Mouse (Mus musculus): ENCODE measurements around the gene Grhpr. TPM values are rescaled to one million over a fixed set of nuclear protein-coding genes. Genes with fewer than 3 reads are reported as not detected.

Grhpr gene
- polyA plus RNA-seq, 1 experiment from 2014 or later, result 33.5 TPM

GRCm38 (mm10) chr4:45000001-45000400 is 18.8 kb downstream of the Grhpr start:
- WGBS, result 85% methylated on average over 6 of the region's 6 CpGs
- H3K27me3 ChIP-seq (replicated peaks; ENCODE audit: control insufficient read depth, insufficient read depth, low read length), result no peaks in the 10 kb centered on the region
- H3K9me3 ChIP-seq (ENCODE audit: control insufficient read depth, low read length), result no peaks in the 10 kb centered on the region
- no peak overlapping the region for H3K9ac ChIP-seq (ENCODE audit: low read depth, low read length)
- H3K4me2 ChIP-seq (ENCODE audit: low read length), result no peak overlapping the region
- H3K4me3 ChIP-seq (ENCODE audit: low read length), result no peak overlapping the region
- no peaks in the 10 kb centered on the region for H3K4me1 ChIP-seq (ENCODE audit: control insufficient read depth, insufficient read depth, low read depth, low read length)
- no peak for ATAC-seq
- H3K27ac ChIP-seq (ENCODE audit: low read depth, low read length), result no peak overlapping the region
- no peaks in the 10 kb centered on the region for H3K36me3 ChIP-seq (ENCODE audit: control insufficient read depth, insufficient read depth, low read length)

DNA sequence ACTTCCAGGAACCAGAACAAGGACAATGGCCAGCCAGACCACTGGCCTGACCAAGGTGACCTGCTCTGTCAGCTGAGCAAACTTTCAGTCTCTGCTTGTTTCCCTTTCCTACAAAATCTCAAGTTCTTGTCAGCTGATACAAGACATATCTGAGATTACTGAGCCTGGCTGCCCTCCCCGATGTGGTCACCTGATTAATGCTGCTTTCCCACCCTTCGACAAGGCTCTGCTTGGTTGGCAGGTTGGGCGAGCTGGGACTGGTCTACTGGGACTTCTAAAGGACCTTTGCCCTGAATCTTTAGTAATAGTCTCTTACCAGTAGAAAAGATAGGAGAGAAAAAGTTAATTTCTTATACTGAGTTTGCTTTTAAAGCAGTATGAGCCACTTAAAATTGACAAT is 24.3 kb downstream of the Grhpr start:
- no peak overlapping the region for H3K27ac ChIP-seq (ENCODE audit: low read depth, low read length)
- no peaks in the 10 kb centered on the region for H3K27me3 ChIP-seq (replicated peaks; ENCODE audit: control insufficient read depth, insufficient read depth, low read length)
- 76% methylated on average over 3 of the region's 3 CpGs for WGBS
- H3K4me3 ChIP-seq (ENCODE audit: low read length), result no peak overlapping the region
- H3K36me3 ChIP-seq (ENCODE audit: control insufficient read depth, insufficient read depth, low read length), result no peaks in the 10 kb centered on the region
- no peak overlapping the region for H3K9ac ChIP-seq (ENCODE audit: low read depth, low read length)
- no peak overlapping the region for H3K4me2 ChIP-seq (ENCODE audit: low read length)
- no peaks in the 10 kb centered on the region for H3K9me3 ChIP-seq (ENCODE audit: control insufficient read depth, low read length)
- ATAC-seq, result no peak
- peaks cover 10% of the 10 kb centered on the region for H3K4me1 ChIP-seq (ENCODE audit: control insufficient read depth, insufficient read depth, low read depth, low read length)

DNA sequence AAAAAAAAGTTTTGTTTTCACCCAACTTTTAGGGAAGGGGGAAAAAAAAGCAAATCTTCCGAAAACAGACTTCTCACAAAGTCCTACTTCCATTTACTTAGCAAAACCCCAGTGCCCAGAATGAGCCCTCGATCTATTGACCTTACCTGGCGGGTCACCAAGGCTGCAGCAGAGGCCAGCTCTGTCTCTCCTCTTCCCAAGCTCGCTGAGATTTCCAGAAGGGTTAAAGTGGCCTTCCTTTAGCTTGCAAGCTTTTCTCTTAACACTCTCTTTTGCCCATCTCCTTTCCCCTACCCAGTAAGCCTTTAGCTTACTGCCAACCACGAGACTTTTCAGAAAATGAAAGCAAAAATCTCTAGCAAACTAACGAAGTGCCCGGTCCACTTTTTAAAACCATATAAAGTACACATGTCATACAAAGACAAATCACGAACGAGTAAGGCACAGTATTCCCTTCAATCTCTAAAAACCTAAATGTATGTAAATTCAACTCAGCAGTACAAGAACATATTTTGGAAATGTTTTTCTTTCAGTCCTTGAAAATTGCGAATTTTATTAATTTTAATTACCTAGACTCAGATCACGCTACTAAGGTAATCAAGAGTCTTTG is 29.7 kb downstream of the Grhpr start:
- H3K4me1 ChIP-seq (ENCODE audit: control insufficient read depth, insufficient read depth, low read depth, low read length), result peaks cover 23% of the 10 kb centered on the region
- H3K27me3 ChIP-seq (replicated peaks; ENCODE audit: control insufficient read depth, insufficient read depth, low read length), result no peaks in the 10 kb centered on the region
- H3K4me2 ChIP-seq (ENCODE audit: low read length), result peak overlapping the region; percentile 85
- H3K36me3 ChIP-seq (ENCODE audit: control insufficient read depth, insufficient read depth, low read length), result no peaks in the 10 kb centered on the region
- ATAC-seq, result no peak
- peak overlapping the region; percentile 92; the same call in 1 of the 2 replicates for H3K27ac ChIP-seq (ENCODE audit: low read depth, low read length)
- no peaks in the 10 kb centered on the region for H3K9me3 ChIP-seq (ENCODE audit: control insufficient read depth, low read length)
- 11% methylated on average over 11 of the region's 11 CpGs for WGBS
- H3K9ac ChIP-seq (ENCODE audit: low read depth, low read length), result peak overlapping the region; percentile 87
- peak overlapping the region; percentile 88 for H3K4me3 ChIP-seq (ENCODE audit: low read length)

- H3K4me2 ChIP-seq (ENCODE audit: low read length), result peak overlapping the region; percentile 85
- WGBS, result under 1% methylated on average over 30 of the region's 31 CpGs
- H3K4me1 ChIP-seq (ENCODE audit: control insufficient read depth, insufficient read depth, low read depth, low read length), result peaks cover 23% of the 10 kb centered on the region
- H3K27ac ChIP-seq (ENCODE audit: low read depth, low read length), result peak overlapping the region; percentile 92
- no peaks in the 10 kb centered on the region for H3K36me3 ChIP-seq (ENCODE audit: control insufficient read depth, insufficient read depth, low read length)
- peak; percentile 70 for ATAC-seq
- peak overlapping the region; percentile 88 for H3K4me3 ChIP-seq (ENCODE audit: low read length)
- no peaks in the 10 kb centered on the region for H3K27me3 ChIP-seq (replicated peaks; ENCODE audit: control insufficient read depth, insufficient read depth, low read length)
- peak overlapping the region; percentile 87 for H3K9ac ChIP-seq (ENCODE audit: low read depth, low read length)
- H3K9me3 ChIP-seq (ENCODE audit: control insufficient read depth, low read length), result no peaks in the 10 kb centered on the region
These were observed 30.4 kb downstream of the Grhpr start for GRCm38 (mm10) chr4:45011581-45012104.

- under 1% methylated on average over 61 of the region's 63 CpGs for WGBS
- peak within 1 kb of the TSS; percentile 85 for H3K4me2 ChIP-seq (ENCODE audit: low read length)
- peak; percentile 99 for ATAC-seq
- no peaks in the 10 kb centered on the region for H3K36me3 ChIP-seq (ENCODE audit: control insufficient read depth, insufficient read depth, low read length)
- no peaks in the 10 kb centered on the region for H3K9me3 ChIP-seq (ENCODE audit: control insufficient read depth, low read length)
- no peaks in the 10 kb centered on the region for H3K27me3 ChIP-seq (replicated peaks; ENCODE audit: control insufficient read depth, insufficient read depth, low read length)
- H3K4me1 ChIP-seq (ENCODE audit: control insufficient read depth, insufficient read depth, low read depth, low read length), result peaks cover 23% of the 10 kb centered on the region
- peak within 1 kb of the TSS; percentile 87 for H3K9ac ChIP-seq (ENCODE audit: low read depth, low read length)
- H3K27ac ChIP-seq (ENCODE audit: low read depth, low read length), result peak within 1 kb of the TSS; percentile 92
- peak within 1 kb of the TSS; percentile 88 for H3K4me3 ChIP-seq (ENCODE audit: low read length)
These were observed 31.1 kb downstream of the Grhpr start, which contains the start of gene Zbtb5 for GRCm38 (mm10) chr4:45012105-45012975. Gene Zbtb5, minus strand, starts transcription at chr4:45012412.

DNA sequence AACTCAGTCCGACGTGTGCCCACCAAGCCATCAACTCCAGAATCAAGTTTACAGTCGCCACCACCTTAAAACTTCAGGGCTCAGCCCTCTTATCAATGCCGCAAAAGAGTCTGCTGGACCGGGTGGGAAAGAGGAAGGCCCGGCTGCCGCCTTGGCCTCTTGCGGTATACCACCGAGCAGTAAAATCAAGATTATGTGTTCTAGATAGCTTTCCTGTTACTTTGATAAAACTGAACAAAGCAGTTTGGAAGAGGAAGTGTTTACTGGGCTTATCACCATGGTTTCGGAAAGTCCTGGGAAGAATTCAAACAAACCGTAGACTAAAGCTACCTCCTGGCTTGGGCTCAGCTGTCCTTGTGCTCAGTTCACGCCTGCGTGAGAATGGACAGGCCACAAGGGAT is 31.8 kb downstream of the Grhpr start:
- Histone ChIP-seq H3K4me3 (ENCODE audit: low read length) (peak overlapping the region; percentile 63), H3K4me1 (ENCODE audit: control insufficient read depth, insufficient read depth, low read depth, low read length) (peaks cover 23% of the 10 kb centered on the region), H3K4me2 (ENCODE audit: low read length) (peak overlapping the region; percentile 79), H3K27ac (ENCODE audit: low read depth, low read length) (peak overlapping the region; percentile 83), H3K27me3 (replicated peaks; ENCODE audit: control insufficient read depth, insufficient read depth, low read length) (no peaks in the 10 kb centered on the region), H3K36me3 (ENCODE audit: control insufficient read depth, insufficient read depth, low read length) (no peaks in the 10 kb centered on the region), H3K9ac (ENCODE audit: low read depth, low read length) (peak overlapping the region; percentile 68), H3K9me3 (ENCODE audit: control insufficient read depth, low read length) (no peaks in the 10 kb centered on the region)
- ATAC-seq, result no peak
- WGBS, result under 1% methylated on average over 13 of the region's 13 CpGs

GRCm38 (mm10) chr4:45013537-45013936 is 32.3 kb downstream of the Grhpr start:
- ATAC-seq, result no peak
- 6% methylated on average over 2 of the region's 2 CpGs for WGBS
- Histone ChIP-seq H3K4me2 (ENCODE audit: low read length) (peak overlapping the region; percentile 79), H3K4me1 (ENCODE audit: control insufficient read depth, insufficient read depth, low read depth, low read length) (peaks cover 23% of the 10 kb centered on the region), H3K27me3 (replicated peaks; ENCODE audit: control insufficient read depth, insufficient read depth, low read length) (no peaks in the 10 kb centered on the region), H3K9me3 (ENCODE audit: control insufficient read depth, low read length) (no peaks in the 10 kb centered on the region), H3K4me3 (ENCODE audit: low read length) (peak overlapping the region; percentile 63), H3K9ac (ENCODE audit: low read depth, low read length) (peak overlapping the region; percentile 68; the same call in 1 of the 2 replicates), H3K27ac (ENCODE audit: low read depth, low read length) (no peak overlapping the region; the same call in 1 of the 2 replicates), H3K36me3 (ENCODE audit: control insufficient read depth, insufficient read depth, low read length) (no peaks in the 10 kb centered on the region)

DNA sequence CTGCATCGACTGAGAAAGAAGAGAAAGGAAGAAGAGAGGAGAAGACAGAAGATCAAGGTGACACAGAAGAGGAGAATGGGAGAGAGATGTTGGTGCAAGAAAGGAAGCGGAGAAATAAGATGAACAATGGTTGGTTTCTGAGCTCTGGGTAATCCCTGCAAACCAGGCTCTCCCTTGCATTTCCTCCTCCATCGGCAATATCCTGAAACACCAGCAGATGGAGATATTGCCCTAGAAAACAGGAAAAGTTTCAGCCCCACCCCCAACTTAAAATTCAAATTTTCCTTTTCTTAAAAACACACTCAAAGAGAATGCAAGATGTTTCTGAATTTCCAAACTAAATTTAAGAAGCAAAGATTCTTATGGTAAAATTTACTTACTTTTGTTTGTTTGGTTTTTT is 34.4 kb downstream of the Grhpr start:
- WGBS, result 11% methylated on average over 3 of the region's 3 CpGs
- no peaks in the 10 kb centered on the region for H3K27me3 ChIP-seq (replicated peaks; ENCODE audit: control insufficient read depth, insufficient read depth, low read length)
- peak overlapping the region; percentile 47; the same call in 1 of the 2 replicates for H3K9ac ChIP-seq (ENCODE audit: low read depth, low read length)
- H3K4me3 ChIP-seq (ENCODE audit: low read length), result no peak overlapping the region
- no peak overlapping the region for H3K4me2 ChIP-seq (ENCODE audit: low read length)
- ATAC-seq, result no peak
- H3K36me3 ChIP-seq (ENCODE audit: control insufficient read depth, insufficient read depth, low read length), result no peaks in the 10 kb centered on the region
- no peak overlapping the region for H3K27ac ChIP-seq (ENCODE audit: low read depth, low read length)
- no peaks in the 10 kb centered on the region for H3K9me3 ChIP-seq (ENCODE audit: control insufficient read depth, low read length)
- peaks cover 28% of the 10 kb centered on the region for H3K4me1 ChIP-seq (ENCODE audit: control insufficient read depth, insufficient read depth, low read depth, low read length)

GRCm38 (mm10) chr4:45018452-45018980 is 37.3 kb downstream of the Grhpr start, which contains the start of gene Polr1e:
Gene Polr1e, plus strand, starts transcription at chr4:45018583.
- H3K4me1 ChIP-seq (ENCODE audit: control insufficient read depth, insufficient read depth, low read depth, low read length), result peaks cover 20% of the 10 kb centered on the region
- peak within 1 kb of the TSS; percentile 95 for H3K4me2 ChIP-seq (ENCODE audit: low read length)
- H3K36me3 ChIP-seq (ENCODE audit: control insufficient read depth, insufficient read depth, low read length), result 0 out of 2 replicates have a peak, but pooled peaks cover 3% of the 10 kb centered on the region
- peak within 1 kb of the TSS; percentile 73 for H3K4me3 ChIP-seq (ENCODE audit: low read length)
- peak; percentile 85 for ATAC-seq
- no peaks in the 10 kb centered on the region for H3K27me3 ChIP-seq (replicated peaks; ENCODE audit: control insufficient read depth, insufficient read depth, low read length)
- H3K9me3 ChIP-seq (ENCODE audit: control insufficient read depth, low read length), result no peaks in the 10 kb centered on the region
- H3K9ac ChIP-seq (ENCODE audit: low read depth, low read length), result peak within 1 kb of the TSS; percentile 71
- H3K27ac ChIP-seq (ENCODE audit: low read depth, low read length), result peak within 1 kb of the TSS; percentile 40; the same call in 1 of the 2 replicates
- under 1% methylated on average over 23 of the region's 29 CpGs for WGBS

Measured in hindbrain, embryonic 16.5 days (tissue).